Mouse (Mus musculus) thymus, adult 18-20 months (tissue): ENCODE results near the gene Ost4.

Experiments
- DNase-seq, 2 experiments: peaks; one replicate each; pipeline ENCODE4 v3.0.0; 2022; ENCODE audit warnings: mixed read lengths in 2 of 2

The Ost4 gene

DNA sequence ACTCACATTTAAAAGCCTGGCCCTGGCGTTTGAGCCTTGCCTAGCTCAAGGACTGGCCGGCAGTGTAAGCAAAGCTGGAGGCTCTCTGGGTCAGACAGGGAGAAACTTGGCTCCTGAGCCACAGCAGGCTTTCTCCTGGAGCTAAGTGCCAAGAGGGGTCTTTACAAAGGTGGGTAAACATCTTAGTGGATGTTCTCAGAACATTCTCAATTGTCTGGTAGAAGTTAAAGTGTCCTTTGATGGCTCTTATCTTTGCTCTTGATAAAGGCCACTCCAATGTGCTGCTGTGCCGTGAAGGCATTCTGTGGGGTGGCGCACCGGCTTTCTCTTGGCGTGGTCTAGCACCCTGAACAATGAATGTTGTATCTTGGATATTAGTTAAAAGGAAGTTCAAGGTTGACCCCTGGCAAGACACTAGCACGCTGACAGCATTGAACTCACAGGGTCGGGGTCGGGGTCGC, 15.0 kb upstream of the Ost4 start:
- no peak for DNase-seq

DNA sequence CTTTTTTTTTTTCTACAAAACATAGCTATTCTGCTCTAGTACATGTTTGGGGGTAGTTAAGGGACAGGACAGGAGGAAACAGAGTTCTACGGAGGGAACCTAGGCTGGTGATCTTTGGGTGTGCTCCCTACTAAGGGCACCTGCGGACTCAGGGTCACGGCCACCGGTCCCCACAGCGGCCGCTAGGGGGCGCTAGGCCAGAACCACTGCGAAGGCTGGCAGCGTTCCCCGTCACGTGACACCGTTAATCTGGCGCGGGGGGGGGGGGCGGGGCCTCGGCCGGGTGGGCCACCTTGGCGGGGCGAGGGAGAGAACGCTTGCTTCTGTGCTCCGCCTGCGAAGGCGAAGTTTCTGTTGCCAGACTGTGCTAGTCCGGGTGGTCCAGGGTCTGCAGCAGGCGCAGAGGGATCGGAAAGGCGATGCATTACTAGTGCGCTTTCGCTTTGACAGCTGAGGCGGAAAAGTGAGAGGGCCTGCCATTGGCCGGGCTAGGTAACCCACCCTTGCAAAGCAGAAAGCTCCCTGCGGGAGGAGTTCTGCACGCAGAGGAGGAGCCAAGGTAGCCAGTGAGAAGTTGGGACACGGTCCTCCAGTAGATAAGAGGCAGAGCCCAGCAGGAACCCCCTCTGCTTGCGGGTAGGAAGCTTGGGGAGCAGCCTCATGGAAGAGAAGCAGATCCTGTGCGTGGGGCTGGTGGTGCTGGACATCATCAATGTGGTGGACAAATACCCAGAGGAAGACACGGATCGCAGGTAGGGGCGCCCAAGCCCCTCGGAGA, 13.9 kb upstream of the Ost4 start, which contains the start of gene Khk:
TSS of gene Khk (plus strand) at position 176 of the 778 bp plus-strand sequence.
- DNase-seq, result peak; percentile 78 to 82

DNA sequence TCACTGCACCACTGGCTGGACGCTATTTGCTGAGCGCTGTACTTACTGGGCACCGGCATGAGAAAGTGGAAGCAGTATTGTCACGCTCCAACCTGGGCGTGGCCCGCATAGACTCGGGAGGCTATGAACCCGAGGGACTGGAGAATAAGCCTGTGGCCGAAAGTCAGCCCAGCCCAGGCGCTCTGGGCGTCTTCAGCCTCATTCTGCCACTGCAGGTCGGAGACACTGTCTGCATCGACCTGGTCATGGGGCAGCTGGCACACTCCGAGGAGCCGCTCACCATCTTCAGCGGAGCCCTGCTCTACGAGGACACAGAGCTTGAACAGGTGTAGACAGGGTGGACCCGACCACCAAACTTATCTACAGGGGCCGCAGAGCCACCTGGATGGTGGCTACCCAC, 13.0 kb upstream of the Ost4 start:
- DNase-seq, result no peak

DNA sequence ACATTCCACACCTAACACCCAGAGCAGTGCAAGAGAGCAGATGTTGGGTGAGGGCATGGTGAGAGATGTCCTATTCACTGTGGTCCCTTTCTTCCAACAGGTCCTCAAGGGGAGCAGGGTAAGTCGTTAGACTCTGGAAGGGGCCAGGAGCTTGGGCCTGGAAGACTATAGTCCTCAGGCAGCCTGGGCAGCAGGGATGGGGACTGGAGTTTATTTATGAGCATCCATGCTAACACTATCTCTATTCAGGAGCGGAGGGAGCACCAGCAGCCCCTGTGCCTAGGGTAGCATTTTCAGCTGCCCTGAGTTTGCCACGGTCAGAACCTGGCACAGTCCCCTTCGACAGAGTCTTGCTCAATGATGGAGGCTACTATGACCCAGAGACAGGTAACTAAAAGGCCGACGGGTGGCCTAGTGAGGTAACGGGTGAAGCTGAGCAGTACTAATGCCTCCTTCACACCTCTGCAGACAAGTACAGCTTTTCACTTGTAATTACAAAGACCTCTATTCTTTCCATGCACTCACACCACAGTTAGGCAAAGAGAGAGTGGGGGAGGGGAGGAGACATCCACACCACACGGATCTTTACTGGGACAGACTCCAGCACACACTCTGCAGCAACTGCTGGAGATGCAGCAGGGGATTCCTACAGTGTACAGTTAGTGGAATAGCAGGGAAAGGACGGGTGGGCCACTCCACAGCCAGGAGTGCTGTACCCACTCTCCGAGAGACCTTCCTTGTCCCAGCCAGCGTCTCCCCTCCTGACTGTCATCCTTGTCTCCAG, 12.4 kb upstream of the Ost4 start:
- no peak for DNase-seq

DNA sequence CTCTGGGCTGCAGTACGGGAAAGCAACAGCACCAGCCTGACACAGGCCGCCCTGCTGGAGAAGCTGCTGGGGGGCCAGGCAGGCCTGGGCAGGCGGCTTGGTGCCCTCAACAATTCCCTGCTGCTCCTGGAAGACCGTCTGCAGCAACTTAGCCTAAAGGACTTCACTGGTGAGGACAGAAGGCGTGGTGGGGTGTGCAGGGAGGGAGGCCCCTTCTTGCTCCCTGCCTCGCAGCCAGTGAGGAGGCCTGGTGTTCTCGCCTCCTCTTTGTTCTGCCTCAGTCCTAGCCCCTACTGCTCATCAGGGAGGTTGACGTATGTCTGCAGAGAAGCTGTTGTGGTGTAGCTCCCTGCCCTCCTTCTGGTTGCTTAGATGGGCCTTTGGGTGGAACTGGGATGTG, 11.1 kb upstream of the Ost4 start:
- DNase-seq, result no peak

DNA sequence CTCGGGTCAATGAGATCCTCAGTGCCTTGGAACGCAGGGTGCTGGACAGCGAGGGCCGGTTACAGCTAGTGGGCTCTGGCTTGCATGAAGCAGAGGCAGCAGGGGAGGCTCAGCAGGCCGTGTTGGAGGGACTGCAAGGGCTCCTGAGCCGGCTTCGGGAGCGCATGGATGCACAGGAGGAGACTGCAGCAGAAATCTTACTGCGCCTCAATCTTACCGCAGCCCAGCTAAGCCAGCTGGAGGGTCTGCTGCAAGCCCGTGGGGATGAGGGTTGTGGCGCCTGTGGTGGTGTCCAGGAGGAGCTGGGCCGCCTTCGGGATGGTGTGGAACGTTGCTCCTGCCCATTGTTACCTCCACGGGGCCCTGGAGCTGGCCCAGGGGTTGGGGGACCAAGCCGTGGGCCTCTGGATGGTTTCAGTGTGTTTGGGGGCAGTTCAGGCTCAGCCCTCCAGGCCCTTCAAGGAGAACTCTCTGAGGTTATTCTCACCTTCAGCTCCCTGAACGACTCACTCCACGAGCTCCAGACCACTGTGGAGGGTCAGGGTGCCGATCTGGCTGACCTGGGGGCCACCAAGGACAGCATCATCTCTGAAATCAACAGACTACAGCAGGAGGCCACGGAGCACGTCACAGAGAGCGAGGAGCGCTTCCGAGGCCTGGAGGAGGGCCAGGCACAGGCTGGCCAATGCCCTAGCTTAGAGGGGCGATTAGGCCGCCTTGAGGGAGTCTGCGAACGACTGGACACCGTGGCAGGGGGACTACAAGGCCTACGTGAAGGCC, 10.5 kb upstream of the Ost4 start:
- DNase-seq, result no peak

DNA sequence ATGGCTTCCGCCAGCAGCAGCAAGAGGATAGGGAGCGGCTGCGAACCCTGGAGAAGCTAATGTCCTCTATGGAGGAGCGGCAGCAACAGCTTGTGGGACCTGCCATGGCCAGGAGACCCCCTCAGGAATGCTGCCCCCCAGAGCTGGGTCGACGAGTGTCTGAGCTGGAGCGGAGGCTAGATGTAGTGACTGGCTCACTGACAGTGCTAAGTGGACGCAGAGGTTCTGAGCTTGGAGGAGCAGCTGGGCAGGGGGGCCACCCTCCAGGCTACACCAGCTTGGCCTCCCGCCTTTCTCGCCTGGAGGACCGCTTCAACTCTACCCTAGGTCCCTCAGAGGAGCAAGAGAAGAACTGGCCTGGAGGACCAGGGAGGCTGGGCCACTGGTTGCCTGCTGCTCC, 9.8 kb upstream of the Ost4 start:
- no peak for DNase-seq

DNA sequence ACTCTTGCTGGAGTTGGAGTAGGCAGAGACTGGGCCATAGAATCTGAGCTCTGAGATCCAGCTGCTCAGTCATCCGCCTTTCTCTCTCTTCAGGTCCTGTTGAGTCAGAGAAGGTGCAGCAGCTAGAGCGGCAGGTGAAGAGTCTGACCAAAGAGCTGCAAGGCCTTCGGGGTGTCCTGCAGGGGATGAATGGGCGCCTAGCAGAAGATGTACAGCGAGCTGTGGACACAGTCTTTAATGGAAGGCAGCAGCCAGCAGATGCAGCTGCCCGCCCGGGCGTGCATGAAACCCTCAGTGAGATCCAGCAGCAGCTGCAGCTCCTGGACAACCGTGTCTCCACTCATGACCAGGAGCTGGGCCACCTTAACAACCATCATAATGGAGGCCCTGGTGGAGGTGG, 9.3 kb upstream of the Ost4 start:
- no peak for DNase-seq

DNA sequence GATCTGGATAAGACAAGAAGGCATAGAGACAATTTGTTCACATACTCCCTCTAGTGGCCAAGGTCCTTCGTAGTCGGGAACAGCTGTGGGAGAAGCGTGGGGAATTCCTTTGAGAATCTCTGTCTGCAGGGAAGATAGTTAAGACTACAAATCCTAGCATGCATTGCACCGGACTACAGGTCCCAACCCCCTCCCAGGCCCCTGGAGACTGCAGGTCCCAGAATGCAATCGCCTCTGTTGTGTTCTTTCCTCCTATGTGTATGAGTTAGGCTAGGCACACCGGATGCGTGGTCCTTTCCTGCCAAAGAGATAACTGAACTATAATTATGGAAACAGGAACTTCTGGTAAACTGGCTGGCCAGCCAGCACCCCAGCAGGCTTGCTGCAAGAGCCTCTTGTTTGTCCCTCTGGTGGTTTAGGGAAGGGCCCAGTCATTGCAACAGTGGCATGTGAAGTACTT, 8.4 kb upstream of the Ost4 start:
- DNase-seq, result peak; percentile 65 to 78

DNA sequence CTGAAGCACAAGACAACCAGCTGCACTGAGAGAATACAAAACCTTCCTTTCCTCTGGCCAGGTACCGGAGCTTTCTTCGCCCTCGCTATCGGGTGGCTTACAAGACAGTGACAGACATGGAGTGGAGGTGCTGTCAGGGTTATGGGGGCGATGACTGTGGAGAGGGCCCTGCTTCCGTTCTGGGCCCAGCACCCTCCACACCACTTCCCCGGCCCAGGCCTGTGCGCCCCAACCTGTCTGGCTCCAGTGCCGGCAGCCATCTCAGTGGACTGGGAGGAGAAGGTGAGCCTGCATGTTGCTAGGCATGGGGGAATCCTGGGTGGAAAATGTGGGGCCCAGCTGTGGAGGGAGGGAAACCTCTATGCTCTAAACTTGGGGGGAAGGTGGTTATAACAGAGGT, 7.9 kb upstream of the Ost4 start:
- DNase-seq, result peak; percentile 36 to 56

DNA sequence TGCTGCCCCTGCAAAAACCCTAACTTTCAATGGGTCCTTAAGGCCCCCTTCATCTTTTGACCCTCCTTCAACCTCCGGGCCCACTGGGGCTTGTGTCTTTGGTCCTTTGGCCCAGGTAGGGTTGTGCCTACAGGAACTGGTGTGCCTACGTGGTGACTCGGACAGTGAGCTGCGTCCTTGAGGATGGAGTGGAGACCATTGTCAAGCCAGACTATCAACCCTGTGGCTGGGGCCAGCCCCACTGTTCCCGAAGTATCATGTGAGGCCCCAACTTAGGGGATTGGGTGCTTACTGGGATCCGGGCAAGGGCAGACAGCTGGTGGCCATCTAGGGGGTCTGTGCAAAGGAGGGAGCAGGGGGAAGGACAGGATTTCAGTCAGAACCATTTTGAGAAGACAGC, 7.3 kb upstream of the Ost4 start:
- no peak for DNase-seq

DNA sequence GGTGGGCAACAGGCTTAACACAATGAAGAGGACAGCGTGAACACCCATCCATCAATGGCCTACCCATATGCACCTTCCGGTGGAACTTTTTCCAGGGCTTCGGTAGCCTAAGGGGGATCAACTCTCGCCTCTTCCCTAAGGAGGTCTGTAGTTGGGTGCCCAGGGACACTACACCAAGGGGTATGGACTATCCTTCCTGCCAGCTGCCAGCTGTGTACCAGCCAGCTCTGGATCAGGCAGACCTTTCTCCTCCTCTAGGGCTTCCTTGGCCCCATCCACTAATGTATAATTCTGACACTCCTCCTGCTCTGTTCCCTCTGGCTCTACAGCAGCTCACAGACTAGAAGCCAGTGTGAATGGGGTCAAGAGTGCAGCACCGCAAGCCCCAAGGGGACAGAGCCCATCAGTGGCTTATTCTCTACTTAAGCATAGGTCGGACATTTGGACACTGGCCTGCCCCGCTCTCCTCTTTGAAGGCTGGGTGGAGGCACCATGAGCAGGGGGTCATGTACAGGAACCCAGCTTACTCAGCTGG, 6.6 kb upstream of the Ost4 start:
- no peak for DNase-seq

DNA sequence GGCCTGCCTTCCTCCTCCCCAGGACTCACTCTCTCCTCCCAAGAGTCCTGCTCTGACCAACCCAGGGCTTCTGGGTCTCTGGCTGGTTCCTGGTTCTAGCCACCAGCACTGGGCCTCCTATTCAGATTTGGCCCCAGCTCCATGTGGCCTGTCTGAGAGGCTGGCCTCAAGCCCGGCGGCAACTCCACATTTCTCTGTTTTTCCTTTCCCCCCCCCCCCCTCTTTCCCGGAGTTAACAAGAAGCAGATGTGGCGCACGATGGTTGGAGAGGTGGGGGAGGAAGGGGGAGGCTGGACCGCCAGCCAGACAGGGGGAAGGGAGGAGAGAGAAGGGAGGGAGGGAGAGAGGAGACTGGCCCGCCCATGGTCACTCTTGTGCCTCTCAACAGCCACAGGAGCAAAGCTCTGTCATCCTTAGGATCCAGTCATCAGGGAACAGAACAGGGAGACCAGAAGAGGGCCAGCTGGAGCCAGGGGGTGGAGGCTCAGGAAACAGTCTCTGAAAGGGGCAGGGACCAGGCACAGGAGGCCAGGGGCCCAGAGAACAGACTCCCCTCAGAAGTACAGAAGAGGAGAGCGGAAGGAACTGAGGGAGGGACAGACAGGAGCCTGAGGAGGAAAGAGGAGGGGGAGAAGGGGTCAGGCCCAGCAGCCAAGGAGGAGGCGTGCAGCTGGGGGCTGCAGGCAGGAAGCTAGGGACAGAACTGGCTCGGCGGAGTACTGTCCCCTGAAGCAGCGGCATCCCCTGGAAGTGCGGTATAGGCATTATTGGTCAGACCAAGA, 5.7 kb upstream of the Ost4 start, which contains the start of gene Emilin1:
TSS of gene Emilin1 (plus strand) at position 343 of the 782 bp plus-strand sequence.
- DNase-seq, result peak; percentile 33 to 47

DNA sequence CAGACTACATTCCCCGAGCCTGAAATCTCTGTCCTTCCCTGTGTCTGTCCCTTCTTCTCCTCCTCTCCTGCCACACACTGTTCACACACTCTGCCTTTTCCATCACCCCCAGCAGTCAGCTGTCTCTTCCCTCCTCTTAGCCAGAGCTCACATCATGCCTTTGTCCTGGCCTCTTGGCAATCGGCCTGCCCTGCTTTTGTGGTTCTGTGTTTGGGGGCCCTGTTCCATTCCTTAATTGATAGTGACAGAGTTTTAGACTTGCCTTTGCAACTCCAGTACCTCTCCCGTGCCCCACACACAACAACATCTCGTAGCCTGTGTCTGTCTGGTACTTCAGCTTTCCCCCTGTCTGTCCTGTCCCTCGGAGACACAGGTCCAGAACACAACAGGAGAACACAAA, 4.6 kb upstream of the Ost4 start:
- DNase-seq, result no peak

DNA sequence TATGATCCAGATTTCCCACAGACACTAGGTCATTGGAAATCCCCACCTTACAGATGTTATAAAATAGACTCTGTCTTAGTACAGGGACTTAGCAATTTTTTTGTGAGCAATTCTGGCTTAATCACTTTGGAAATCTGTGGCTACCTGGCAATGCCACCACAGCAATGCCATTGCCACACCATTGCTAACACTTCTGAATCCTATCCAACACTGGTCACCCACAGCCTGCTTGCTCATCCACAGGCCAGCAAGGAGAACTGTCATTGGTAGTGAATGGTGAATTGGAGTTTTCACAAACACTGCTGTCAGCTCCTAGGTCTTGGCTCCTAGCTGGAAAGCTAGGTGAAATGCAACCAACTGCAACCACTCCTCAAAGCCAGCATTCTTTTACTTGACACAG, 2.9 kb upstream of the Ost4 start:
- no peak for DNase-seq

DNA sequence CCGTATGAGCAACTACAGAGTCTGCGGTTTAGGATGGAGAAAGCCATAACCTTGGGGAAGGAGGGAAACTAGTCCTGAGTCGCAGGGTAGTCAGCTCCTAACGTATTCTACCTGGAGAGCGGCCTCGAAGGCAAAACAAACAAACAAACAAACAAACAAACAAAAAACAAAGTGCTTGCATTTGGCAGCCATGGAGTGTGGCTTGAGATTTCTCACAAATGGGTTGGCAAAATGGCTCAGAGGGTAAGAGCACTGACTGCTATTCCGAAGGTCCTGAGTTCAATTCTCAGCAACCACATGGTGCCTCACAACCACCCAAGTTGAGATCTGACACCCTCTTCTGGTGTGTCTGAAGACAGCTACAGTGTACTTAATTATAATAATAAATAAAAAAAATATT, 2.3 kb upstream of the Ost4 start:
- DNase-seq, result no peak

DNA sequence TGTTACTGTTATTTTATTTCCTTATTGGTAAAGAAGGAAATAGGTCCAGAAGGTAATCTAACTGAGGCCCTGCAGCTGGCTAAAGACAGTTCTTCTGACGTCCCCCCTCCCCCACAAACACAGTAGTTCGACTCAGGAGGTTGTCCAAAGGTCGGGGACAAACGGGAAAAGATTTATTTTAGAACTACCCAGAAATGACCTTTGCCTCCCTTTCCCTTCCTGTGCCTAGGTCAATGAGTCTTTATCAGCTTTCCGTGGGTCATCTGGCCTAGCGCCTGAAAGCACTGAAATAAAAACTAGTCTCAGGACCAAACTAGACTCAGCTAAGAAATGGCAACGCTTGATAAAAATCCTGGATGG, 1.7 kb upstream of the Ost4 start:
- DNase-seq, result no peak

DNA sequence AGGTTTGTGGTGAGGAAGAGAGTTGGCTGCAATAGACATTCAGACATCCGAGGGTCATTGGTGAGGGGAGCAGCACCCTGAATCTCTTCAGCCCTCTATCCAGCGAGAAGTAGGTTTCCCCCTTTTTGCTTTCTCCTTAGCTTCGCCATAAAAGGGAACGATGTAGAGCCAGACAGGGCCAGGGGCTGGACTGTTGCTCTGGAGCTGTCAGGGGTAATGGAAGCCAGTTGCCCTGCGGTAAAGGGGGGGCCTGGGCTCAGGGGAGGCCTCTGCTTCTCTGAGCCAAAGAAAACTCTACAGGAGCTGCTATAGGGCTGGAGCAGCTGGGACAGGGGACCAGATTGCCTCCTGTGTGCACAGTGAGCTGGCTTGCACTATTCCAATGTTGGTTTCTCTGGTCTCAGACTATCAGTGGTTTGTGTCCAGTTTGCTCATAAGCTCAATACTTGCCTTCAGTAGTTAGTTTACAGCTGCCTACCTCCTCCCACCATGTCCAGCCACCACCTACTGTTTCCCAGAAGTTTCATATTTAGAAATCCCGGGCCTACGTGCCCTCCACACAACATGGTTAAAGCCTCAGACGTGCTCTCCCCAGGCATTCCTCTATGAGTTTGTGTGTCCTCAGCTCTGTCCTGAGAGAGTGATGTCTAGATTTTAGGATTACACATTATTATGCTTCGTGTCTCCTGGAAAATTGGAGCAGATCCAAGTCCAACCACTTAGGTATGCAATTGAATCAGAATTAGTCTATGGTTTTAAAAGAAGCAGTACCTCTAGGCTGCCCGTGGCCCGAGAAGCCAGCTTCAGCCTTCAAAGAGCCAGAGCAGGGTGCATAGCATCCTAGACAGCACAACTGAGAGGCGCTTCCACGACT, 1.1 kb upstream of the Ost4 start:
- DNase-seq, result no peak

DNA sequence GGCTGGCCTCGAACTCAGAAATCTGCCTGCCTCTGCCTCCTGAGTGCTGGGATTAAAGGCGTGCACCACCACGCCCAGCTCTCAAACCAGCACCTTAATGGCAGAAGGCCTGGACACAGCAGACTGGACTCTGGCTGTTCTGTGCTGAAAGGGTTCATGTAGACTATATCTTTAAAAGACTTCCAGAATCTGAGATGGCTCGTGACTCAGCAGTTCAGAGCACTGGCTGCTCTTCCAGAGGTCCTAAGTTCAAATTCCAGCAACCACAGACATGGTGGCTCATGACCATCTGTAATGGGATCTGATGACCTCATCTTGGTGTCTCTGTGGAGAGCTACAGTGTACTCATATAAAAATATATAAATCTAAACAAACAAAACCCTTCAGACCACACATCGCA, 5.7 kb downstream of the Ost4 start:
- DNase-seq, result no peak

DNA sequence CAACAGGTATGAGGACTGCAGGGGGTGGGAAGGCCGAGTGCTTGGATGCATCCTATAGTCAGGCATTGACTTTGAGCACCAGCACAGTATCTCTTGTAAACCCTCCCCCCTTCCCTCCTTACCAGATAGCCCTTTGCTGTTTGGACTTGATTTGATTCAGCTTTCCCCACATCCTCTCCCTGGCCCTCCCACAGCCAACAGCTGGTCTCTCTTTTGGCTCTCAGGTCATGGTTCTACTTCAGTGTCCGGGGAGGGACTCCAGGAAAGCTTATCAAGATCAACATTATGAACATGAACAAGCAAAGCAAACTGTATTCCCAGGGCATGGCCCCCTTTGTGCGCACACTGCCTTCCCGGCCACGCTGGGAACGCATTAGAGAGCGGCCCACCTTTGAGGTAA, 17.2 kb downstream of the Ost4 start:
- no peak for DNase-seq

DNA sequence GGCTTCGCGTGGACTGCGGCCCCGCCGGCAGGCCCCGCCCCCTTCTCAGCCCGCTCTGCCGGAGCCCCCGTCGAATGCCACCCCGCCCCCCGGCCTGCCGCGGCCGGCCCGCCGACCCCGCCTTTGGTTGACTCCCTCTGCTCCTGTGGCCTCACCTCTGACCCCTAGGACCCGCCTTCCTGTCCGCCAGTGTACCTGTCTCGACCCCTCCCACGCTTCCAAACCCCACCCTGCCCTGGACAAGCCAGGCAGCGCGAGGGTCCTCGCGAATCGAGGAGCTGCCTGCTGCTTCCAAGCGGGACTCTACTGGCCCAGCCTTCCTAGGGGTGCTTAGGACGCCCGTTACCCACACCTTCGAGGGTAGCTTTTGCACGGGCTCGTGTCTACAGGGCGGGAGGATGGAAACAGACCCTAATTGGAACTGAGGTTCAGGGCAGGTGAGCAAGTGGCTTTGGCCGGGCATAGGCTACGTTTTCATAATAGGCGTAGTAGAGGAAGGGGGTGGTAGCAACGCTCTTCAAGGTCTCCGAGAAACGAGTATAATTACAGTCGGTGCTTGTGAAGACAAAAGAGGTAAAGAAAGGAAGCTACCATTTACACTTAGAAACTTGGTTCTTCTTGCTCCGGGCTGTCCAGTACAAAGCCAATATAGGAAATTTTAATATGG, 18.4 kb downstream of the Ost4 start:
- DNase-seq, result peak in 1 of 2 experiments; percentile 73
